Mouse (Mus musculus) A20 (cell line): ENCODE measurements at regions not wholly inside any gene's neighbourhood (a gene's known extent, or its start where the extent isn't known, plus 50 kb on each side); places are given as distances from the start of the nearest gene placed in this dataset.

Experiments used
- DNase-seq: peaks from one replicate; pipeline ENCODE4 v3.0.0-alpha.2; 2011; ENCODE audit warnings: low read depth, low spot score

GRCm38 (mm10) chr3:52643100-52643551 lies 373.9 kb downstream of the Cog6 start:
- no peak for DNase-seq

GRCm38 (mm10) chr3:52641226-52642181 lies 373.4 kb downstream of the Foxo1 start:
- no peak for DNase-seq

GRCm38 (mm10) chr3:52640250-52641147 lies 372.4 kb downstream of the Foxo1 start:
- DNase-seq = no peak

GRCm38 (mm10) chr3:52638816-52639215 lies 370.7 kb downstream of the Foxo1 start:
- DNase-seq = peak; percentile 86

- DNase-seq = peak; percentile 82
Observed at GRCm38 (mm10) chr3:52634353-52634752, 366.2 kb downstream of the Foxo1 start.

- peak; percentile 86 for DNase-seq
Observed at GRCm38 (mm10) chr3:52633491-52634100, 365.5 kb downstream of the Foxo1 start.

- no peak for DNase-seq
Observed at GRCm38 (mm10) chr3:52632635-52633034, 364.5 kb downstream of the Foxo1 start.

- DNase-seq = no peak
Observed at GRCm38 (mm10) chr3:52630209-52630608, 362.1 kb downstream of the Foxo1 start.

- DNase-seq = no peak
Observed at GRCm38 (mm10) chr3:52625125-52625524, 357.0 kb downstream of the Foxo1 start.

GRCm38 (mm10) chr3:52622530-52622929 lies 354.4 kb downstream of the Foxo1 start:
- DNase-seq = no peak

GRCm38 (mm10) chr3:52621936-52622335 lies 353.8 kb downstream of the Foxo1 start:
- DNase-seq = no peak

- DNase-seq = no peak
Observed at GRCm38 (mm10) chr3:52618925-52619224, 350.7 kb downstream of the Foxo1 start.

GRCm38 (mm10) chr3:52618212-52618924 lies 350.2 kb downstream of the Foxo1 start:
- DNase-seq = no peak

- DNase-seq = no peak
Observed at GRCm38 (mm10) chr3:52617413-52618149, 349.4 kb downstream of the Foxo1 start.

GRCm38 (mm10) chr3:52611881-52612280 lies 343.7 kb downstream of the Foxo1 start:
- DNase-seq = peak; percentile 76

GRCm38 (mm10) chr3:52610466-52610865 lies 342.3 kb downstream of the Foxo1 start:
- DNase-seq = no peak

- DNase-seq = no peak
Observed at GRCm38 (mm10) chr3:52608086-52608426, 339.9 kb downstream of the Foxo1 start.

- no peak for DNase-seq
Observed at GRCm38 (mm10) chr3:52607379-52608085, 339.4 kb downstream of the Foxo1 start.

- DNase-seq = no peak
Observed at GRCm38 (mm10) chr3:52605261-52605771, 337.2 kb downstream of the Foxo1 start.

- no peak for DNase-seq
Observed at GRCm38 (mm10) chr3:52603244-52603704, 335.1 kb downstream of the Foxo1 start.
